Mouse (Mus musculus) intestine, embryonic 15.5 days (tissue): ENCODE results near the gene Wfdc9. TPM values are rescaled to one million over a fixed set of nuclear protein-coding genes. Genes with fewer than 3 reads are reported as not detected.

Experiments used
- ATAC-seq: fragments of 200-750 bp; cut with Nextera tagmentation; 2 replicates; pipeline ENCODE4 v1.8.0; 2017; ENCODE audit warnings: moderate TSS enrichment, moderate library complexity
- H3K27ac ChIP-seq: fragments of 300-500 bp; sonication (generic); 2 replicates; pipeline ENCODE4 v1.5.1; 2015; ENCODE audit warnings: mild to moderate bottlenecking, inconsistent platforms
- H3K27me3 ChIP-seq: fragments of 300-500 bp; sonication (generic); replicated peaks from 2 replicates; pipeline ENCODE4 v1.6.1; 2015; ENCODE audit warnings: inconsistent platforms
- H3K36me3 ChIP-seq: fragments of 300-500 bp; sonication (generic); 2 replicates; pipeline ENCODE4 v1.6.1; 2015; ENCODE audit warnings: inconsistent platforms
- H3K4me1 ChIP-seq: fragments of 300-500 bp; sonication (generic); replicated peaks from 2 replicates; pipeline ENCODE4 v1.6.1; 2015; ENCODE audit warnings: inconsistent platforms
- H3K4me2 ChIP-seq: fragments of 300-500 bp; sonication (generic); replicated peaks from 2 replicates; pipeline ENCODE4 v1.6.1; 2015; ENCODE audit warnings: mild to moderate bottlenecking, inconsistent platforms
- H3K4me3 ChIP-seq: fragments of 300-500 bp; sonication (generic); replicated peaks from 2 replicates; pipeline ENCODE4 v1.5.1; 2015; ENCODE audit warnings: inconsistent platforms
- H3K9ac ChIP-seq: fragments of 300-500 bp; sonication (generic); 2 replicates; pipeline ENCODE4 v1.6.1; 2015; ENCODE audit warnings: inconsistent platforms
- H3K9me3 ChIP-seq: fragments of 300-500 bp; sonication (generic); 2 replicates; pipeline ENCODE4 v1.6.1; 2016; ENCODE audit warnings: inconsistent platforms
- WGBS: fragments of 180-500 bp; shearing (Covaris S2); methylation state at CpG from one replicate; pipeline ENCODE4 v1.1.7; 2015; 5-methylcytosine and 5-hydroxymethylcytosine counted together
- polyA plus RNA-seq: library from polyadenylated mRNA; unstranded; fragments of >200 nt; fragmentation: Nextera tagmentation; extraction: Ambion mirVana; gene quantifications from 2 replicates; pipeline ENCODE4 v1.2.1, GENCODE M21; 2015

The Wfdc9 gene
- polyA plus RNA-seq, 1 experiment from 2014 or later, result not detected

DNA sequence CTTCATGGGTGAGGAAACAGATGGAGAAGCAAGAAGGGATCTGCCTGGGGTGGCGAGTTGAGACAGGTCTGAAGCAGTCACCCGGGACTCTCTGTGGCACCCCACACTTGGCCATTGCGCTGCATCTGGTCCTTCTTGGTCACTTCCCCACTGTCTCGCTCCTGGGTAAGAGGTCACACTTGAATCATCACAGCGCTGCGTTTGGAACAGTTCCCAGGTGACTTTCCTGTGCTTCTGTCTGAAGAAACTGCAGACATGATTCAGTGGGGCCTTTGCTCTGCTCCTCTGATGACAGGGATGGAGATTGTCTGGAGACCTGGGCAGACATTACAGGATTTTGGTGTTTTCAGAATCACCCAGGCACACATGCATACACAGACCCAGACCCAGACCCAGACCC lies 47.6 kb downstream of the Wfdc9 start:
- Histone ChIP-seq H3K4me3 (no peak overlapping the region), H3K9me3 (no peaks in the 10 kb centered on the region), H3K27ac (no peak overlapping the region), H3K27me3 (no peaks in the 10 kb centered on the region), H3K9ac (no peak overlapping the region), H3K36me3 (no peaks in the 10 kb centered on the region), H3K4me2 (no peak overlapping the region), H3K4me1 (no peaks in the 10 kb centered on the region)
- ATAC-seq, result no peak
- 77% methylated on average over 6 of the region's 6 CpGs for WGBS

DNA sequence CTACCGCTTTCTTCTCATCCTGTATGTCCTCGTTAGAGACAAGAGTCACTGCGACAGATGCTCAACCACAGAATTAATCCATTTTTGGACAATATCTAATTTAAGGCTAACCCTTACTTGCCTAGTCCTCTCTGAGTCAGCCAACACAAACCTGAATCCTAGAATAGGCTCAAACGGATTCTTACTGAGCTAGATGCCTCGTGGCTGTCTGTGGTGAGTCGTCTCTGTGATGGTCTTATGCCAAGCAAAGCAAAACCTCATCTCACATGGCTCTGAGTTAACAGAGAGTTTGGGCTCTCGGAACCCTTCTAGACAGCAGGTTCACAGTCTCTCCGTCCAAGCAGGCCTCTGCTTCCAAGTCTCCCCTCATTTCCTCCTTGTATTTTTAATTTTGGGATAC lies 52.0 kb downstream of the Wfdc9 start:
- Histone ChIP-seq H3K9ac (no peak overlapping the region), H3K36me3 (no peaks in the 10 kb centered on the region), H3K4me3 (no peak overlapping the region), H3K4me1 (no peaks in the 10 kb centered on the region), H3K9me3 (no peaks in the 10 kb centered on the region), H3K27ac (no peak overlapping the region), H3K27me3 (no peaks in the 10 kb centered on the region), H3K4me2 (no peak overlapping the region)
- ATAC-seq, result no peak
- WGBS, result 92% methylated on average over 8 of the region's 8 CpGs

DNA sequence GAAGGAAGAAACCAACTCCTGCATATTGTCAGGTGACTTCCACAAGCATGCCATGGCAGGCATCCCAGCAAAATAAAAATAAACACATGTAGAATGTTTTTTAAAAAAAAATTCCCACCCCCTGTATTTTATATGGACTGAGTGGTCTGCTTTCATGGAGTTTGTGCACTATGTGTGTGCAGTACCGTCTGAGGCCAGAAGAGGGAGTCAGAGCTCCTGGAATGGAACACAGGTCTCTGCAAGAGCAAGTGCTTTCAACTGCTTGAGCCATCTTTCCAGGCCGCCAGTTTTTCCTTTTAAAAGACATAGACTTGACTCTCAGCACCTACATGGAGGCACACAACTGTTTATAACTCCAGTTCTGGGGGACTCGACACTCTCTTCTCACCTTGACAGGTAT lies 52.9 kb downstream of the Wfdc9 start:
- WGBS, result 89% methylated on average over 3 of the region's 3 CpGs
- Histone ChIP-seq H3K9me3 (no peaks in the 10 kb centered on the region), H3K27me3 (no peaks in the 10 kb centered on the region), H3K36me3 (no peaks in the 10 kb centered on the region), H3K27ac (no peak overlapping the region), H3K9ac (no peak overlapping the region), H3K4me3 (no peak overlapping the region), H3K4me1 (no peaks in the 10 kb centered on the region), H3K4me2 (no peak overlapping the region)
- ATAC-seq, result no peak

DNA sequence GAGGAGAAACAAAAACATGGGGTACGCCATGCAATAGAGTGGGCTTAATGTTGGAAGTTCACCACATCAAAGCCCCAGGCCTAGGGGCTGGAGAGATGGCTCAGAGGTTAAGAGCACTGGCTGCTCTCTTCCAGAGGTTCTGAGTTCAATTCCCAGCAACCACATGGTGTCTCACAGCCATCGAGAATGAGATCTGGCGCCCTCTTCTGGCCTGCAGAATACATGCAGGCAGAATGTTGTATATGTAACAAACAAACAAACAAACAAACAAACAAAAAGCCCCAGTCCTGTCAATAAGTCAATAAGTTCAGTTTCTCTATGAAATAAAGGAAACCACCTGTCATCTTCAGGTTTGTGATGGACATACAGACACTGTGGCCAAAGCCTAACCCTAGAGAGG lies 56.2 kb downstream of the Wfdc9 start:
- H3K27me3 ChIP-seq, result no peaks in the 10 kb centered on the region
- no peak overlapping the region for H3K4me3 ChIP-seq
- H3K9me3 ChIP-seq, result no peaks in the 10 kb centered on the region
- no peak overlapping the region for H3K9ac ChIP-seq
- WGBS, result 69% methylated on average over 3 of the region's 3 CpGs
- no peak overlapping the region for H3K4me2 ChIP-seq
- H3K27ac ChIP-seq, result no peak overlapping the region
- H3K4me1 ChIP-seq, result no peaks in the 10 kb centered on the region
- no peaks in the 10 kb centered on the region for H3K36me3 ChIP-seq
- no peak for ATAC-seq

Other genes with a start within 250 kb of the Wfdc9 start
- gene Sdc4, start 212.7 kb downstream of the Wfdc9 start, polyA plus RNA-seq, result 120 and 126 TPM in 2 replicates
- 51.1 and 61.9 TPM in 2 replicates for gene Sys1, start 199.6 kb downstream of the Wfdc9 start, polyA plus RNA-seq
- gene Gm20458, start 195.6 kb downstream of the Wfdc9 start, polyA plus RNA-seq, result 9.4 and 18.5 TPM in 2 replicates
- gene Trp53tg5, start 182.9 kb downstream of the Wfdc9 start, polyA plus RNA-seq, result not detected in 2 replicates
- gene Dbndd2, start 170.5 kb downstream of the Wfdc9 start, polyA plus RNA-seq, result 4.7 and 14.8 TPM in 2 replicates
- gene Pigt, start 159.1 kb downstream of the Wfdc9 start, polyA plus RNA-seq, result 62.7 and 65.7 TPM in 2 replicates
- gene Wfdc2, start 94.2 kb downstream of the Wfdc9 start, polyA plus RNA-seq, result 53.3 and 57.4 TPM in 2 replicates
- gene Spint3, start 83.1 kb downstream of the Wfdc9 start, polyA plus RNA-seq, result not detected in 2 replicates
- 0.85 and 1.7 TPM in 2 replicates for gene Wfdc6a, start 71.1 kb downstream of the Wfdc9 start, polyA plus RNA-seq
- not detected in 2 replicates for gene Eppin, start 63.0 kb downstream of the Wfdc9 start, polyA plus RNA-seq
- gene Wfdc6b, start 43.1 kb downstream of the Wfdc9 start, polyA plus RNA-seq, result not detected in 2 replicates
- not detected in 2 replicates for gene Wfdc8, start 43.0 kb downstream of the Wfdc9 start, polyA plus RNA-seq
- gene Wfdc16, start 17.8 kb downstream of the Wfdc9 start, polyA plus RNA-seq, result not detected in 2 replicates
- gene Wfdc10, start 537 bp downstream of the Wfdc9 start, polyA plus RNA-seq, result 0.56 and 0.72 TPM in 2 replicates
- not detected in 2 replicates for gene Wfdc11, start 17.5 kb upstream of the Wfdc9 start, polyA plus RNA-seq
- 0.18 and 0.30 TPM in 2 replicates for gene Wfdc13, start 28.5 kb upstream of the Wfdc9 start, polyA plus RNA-seq
- not detected in 2 replicates for gene Spint4, start 41.9 kb upstream of the Wfdc9 start, polyA plus RNA-seq
- not detected in 2 replicates for gene Spint5, start 58.7 kb upstream of the Wfdc9 start, polyA plus RNA-seq
- gene Wfdc3, start 89.3 kb upstream of the Wfdc9 start, polyA plus RNA-seq, result 1.8 and 2.0 TPM in 2 replicates
- gene Dnttip1, start 89.4 kb upstream of the Wfdc9 start, polyA plus RNA-seq, result 60.4 and 62.5 TPM in 2 replicates
- gene Ube2c, start 113.3 kb upstream of the Wfdc9 start, polyA plus RNA-seq, result 431 and 439 TPM in 2 replicates
- 1.7 and 6.9 TPM in 2 replicates for gene Tnnc2, start 123.4 kb upstream of the Wfdc9 start, polyA plus RNA-seq
- 18.4 and 21.2 TPM in 2 replicates for gene Snx21, start 129.2 kb upstream of the Wfdc9 start, polyA plus RNA-seq
- 23.6 and 29.7 TPM in 2 replicates for gene Acot8, start 148.3 kb upstream of the Wfdc9 start, polyA plus RNA-seq
- gene Zswim3, start 148.5 kb upstream of the Wfdc9 start, polyA plus RNA-seq, result 8.1 and 9.0 TPM in 2 replicates
- 13.5 TPM in 2 replicates for gene Zswim1, start 166.1 kb upstream of the Wfdc9 start, polyA plus RNA-seq
- not detected in 2 replicates for gene Spata25, start 172.0 kb upstream of the Wfdc9 start, polyA plus RNA-seq
- 266 and 277 TPM in 2 replicates for gene Ctsa, start 176.3 kb upstream of the Wfdc9 start, polyA plus RNA-seq
- gene Neurl2, start 176.9 kb upstream of the Wfdc9 start, polyA plus RNA-seq, result 6.8 and 7.4 TPM in 2 replicates
- 28.7 and 29.5 TPM in 2 replicates for gene Pltp, start 201.1 kb upstream of the Wfdc9 start, polyA plus RNA-seq
- gene Pcif1, start 222.7 kb upstream of the Wfdc9 start, polyA plus RNA-seq, result 63.6 and 65.5 TPM in 2 replicates